ENCODE assay signal across 7 mouse cellular contexts in genomic region chr2:35728633-35729032, GRCm38 (mm10).
DNase-seq lines count a peak whose midpoint lies in the region; ATAC-seq lines count a peak whose summit lies in the region.

No protein-coding gene starts in this region.

- DNase-seq in kidney, adult 18-20 months = no peak
- DNase-seq in NIH3T3 (ENCODE audit: low read depth) = peak; percentile 36
- DNase-seq in forebrain, embryonic 11.5 days (ENCODE audit: low spot score) = no peak
- no peak for DNase-seq in B cell, adult 2 months
- DNase-seq in thymus, postnatal 0 days (ENCODE audit: low spot score) = no peak

- peaks cover 27% of the 10 kb centered on the region for H3K4me1 ChIP-seq in kidney, embryonic 14.5 days (ENCODE audit: control insufficient read depth, insufficient read depth, low read length)
- no peaks in the 10 kb centered on the region for H3K4me1 ChIP-seq in forebrain, embryonic 11.5 days (replicated peaks; ENCODE audit: control insufficient read depth, insufficient read depth, low read length)

- H3K36me3 ChIP-seq in kidney, embryonic 14.5 days (ENCODE audit: control insufficient read depth, insufficient read depth, low read length) = peaks cover 57% of the 10 kb centered on the region
- H3K36me3 ChIP-seq in forebrain, embryonic 11.5 days (ENCODE audit: control insufficient read depth, insufficient read depth, low read length) = no peaks in the 10 kb centered on the region; the same call in 1 of the 2 replicates
- no peaks in the 10 kb centered on the region for H3K36me3 ChIP-seq in macrophage (ENCODE audit: inconsistent target)

- H3K9me3 ChIP-seq in kidney, embryonic 14.5 days (ENCODE audit: control insufficient read depth, low read length) = no peaks in the 10 kb centered on the region
- no peaks in the 10 kb centered on the region for H3K9me3 ChIP-seq in forebrain, embryonic 11.5 days (ENCODE audit: control insufficient read depth, low read length)

- ATAC-seq in kidney, embryonic 14.5 days (ENCODE audit: low FRiP score, low TSS enrichment) = peak; percentile 5; the same call in 1 of the 2 replicates
- ATAC-seq in forebrain, embryonic 11.5 days (replicated peaks; ENCODE audit: low FRiP score) = peak; percentile 30; the same call in 1 of the 2 replicates

- no peaks in the 10 kb centered on the region for H3K79me2 ChIP-seq in macrophage (ENCODE audit: inconsistent target)

- peak overlapping the region; percentile 30; the same call in 1 of the 2 replicates for H3K27ac ChIP-seq in kidney, embryonic 14.5 days (ENCODE audit: low read depth, low read length)
- peak overlapping the region; percentile 9; the same call in 1 of the 2 replicates for H3K27ac ChIP-seq in forebrain, embryonic 11.5 days (ENCODE audit: low read depth, low read length)
- H3K27ac ChIP-seq in macrophage = peak overlapping the region; percentile 57

- 29% methylated on average over 5 of the region's 5 CpGs for WGBS in kidney, embryonic 14.5 days
- 61% methylated on average over 5 of the region's 5 CpGs for WGBS in forebrain, embryonic 11.5 days
- WGBS in macrophage (ENCODE audit: missing documents) = 28% methylated on average over 5 of the region's 5 CpGs

- no peak overlapping the region for H3K4me2 ChIP-seq in kidney, embryonic 14.5 days (replicated peaks; ENCODE audit: low read depth, low read length)
- no peak overlapping the region for H3K4me2 ChIP-seq in forebrain, embryonic 11.5 days (ENCODE audit: low read depth, low read length, severe bottlenecking)

- no peak overlapping the region for H3K4me3 ChIP-seq in kidney, embryonic 14.5 days (ENCODE audit: low read length)
- no peak overlapping the region for H3K4me3 ChIP-seq in forebrain, embryonic 11.5 days (ENCODE audit: low read depth, low read length)
- H3K4me3 ChIP-seq in macrophage (ENCODE audit: inconsistent target) = no peak overlapping the region

- no peaks in the 10 kb centered on the region for H3K27me3 ChIP-seq in kidney, embryonic 14.5 days (ENCODE audit: control insufficient read depth, insufficient read depth, low read length)
- H3K27me3 ChIP-seq in forebrain, embryonic 11.5 days (ENCODE audit: control insufficient read depth, insufficient read depth, low read length) = no peaks in the 10 kb centered on the region

- 0 out of 2 replicates have a peak overlapping the region, but pooled peaks have one; percentile 23 for H3K9ac ChIP-seq in kidney, embryonic 14.5 days (ENCODE audit: low read depth, low read length)
- H3K9ac ChIP-seq in forebrain, embryonic 11.5 days (ENCODE audit: low read length) = no peak overlapping the region; the same call in 1 of the 2 replicates
